Comparison of ENCODE assay signal across 26 mouse cellular contexts in genomic region chr1:71771798-71772197, GRCm38 (mm10).
DNase-seq lines count a peak whose midpoint lies in the region; ATAC-seq and TF ChIP-seq lines count a peak whose summit lies in the region.
"Had no signal": no experiment of that assay in that cellular context is flagged by ENCODE, and none has a peak within 500 bp of the region (broad histone marks: within the 10 kb centered on the region; RNA-seq: fewer than 3 reads in every experiment).

No protein-coding gene starts in this region.

- no peak overlapping the region for H3K4me2 ChIP-seq in kidney, embryonic 16.5 days (replicated peaks; ENCODE audit: low read depth, low read length)
- H3K4me2 ChIP-seq in liver, embryonic 11.5 days, result no peak overlapping the region
- H3K4me2 ChIP-seq: forebrain, embryonic 12.5 days; heart, embryonic 13.5 days; hindbrain, embryonic 13.5 days; midbrain, embryonic 12.5 days; stomach, embryonic 15.5 days had no signal

- no peaks in the 10 kb centered on the region for H3K9me3 ChIP-seq in kidney, embryonic 16.5 days (ENCODE audit: low read length)
- H3K9me3 ChIP-seq in liver, embryonic 11.5 days (ENCODE audit: control insufficient read depth, low read length), result no peaks in the 10 kb centered on the region
- H3K9me3 ChIP-seq: forebrain, embryonic 12.5 days; hindbrain, embryonic 13.5 days; stomach, embryonic 15.5 days had no signal

- no peaks in the 10 kb centered on the region for H3K27me3 ChIP-seq in kidney, embryonic 16.5 days (ENCODE audit: insufficient read depth, low read length)
- no peaks in the 10 kb centered on the region for H3K27me3 ChIP-seq in liver, embryonic 11.5 days (replicated peaks; ENCODE audit: control insufficient read depth, insufficient read depth, low read length)
- H3K27me3 ChIP-seq: forebrain, embryonic 12.5 days; heart, embryonic 13.5 days; hindbrain, embryonic 13.5 days; midbrain, embryonic 12.5 days; stomach, embryonic 15.5 days had no signal

- no peak overlapping the region for H3K9ac ChIP-seq in kidney, embryonic 16.5 days (replicated peaks; ENCODE audit: low read length)
- H3K9ac ChIP-seq in liver, embryonic 11.5 days (ENCODE audit: low read depth, low read length), result no peak overlapping the region
- H3K9ac ChIP-seq: forebrain, embryonic 12.5 days; heart, embryonic 13.5 days; hindbrain, embryonic 13.5 days; liver, postnatal 0 days; midbrain, embryonic 12.5 days; stomach, embryonic 15.5 days had no signal

- H3K36me3 ChIP-seq in kidney, embryonic 16.5 days (ENCODE audit: insufficient read depth, low read length), result no peaks in the 10 kb centered on the region
- no peaks in the 10 kb centered on the region for H3K36me3 ChIP-seq in liver, embryonic 11.5 days (ENCODE audit: control insufficient read depth, insufficient read depth, low read length)
- H3K36me3 ChIP-seq: forebrain, embryonic 12.5 days; heart, embryonic 13.5 days; hindbrain, embryonic 13.5 days; midbrain, embryonic 12.5 days; stomach, embryonic 15.5 days had no signal

- TF ChIP-seq POLR2A in embryonic fibroblast, embryonic 13.5 days (IDR thresholded peaks at IDR 0.05; ENCODE audit: low read depth, low read length), result no peak

- TF ChIP-seq CTCF in embryonic fibroblast, embryonic 13.5 days (IDR thresholded peaks at IDR 0.05; ENCODE audit: borderline replicate concordance, insufficient read depth, low read length), result no peak

- no peaks in the 10 kb centered on the region for H3K4me1 ChIP-seq in kidney, embryonic 16.5 days (ENCODE audit: insufficient read depth, low read length)
- peaks cover 2% of the 10 kb centered on the region for H3K4me1 ChIP-seq in embryonic fibroblast, embryonic 13.5 days (ENCODE audit: control insufficient read depth, insufficient read depth, low read length)
- H3K4me1 ChIP-seq in liver, embryonic 11.5 days (replicated peaks; ENCODE audit: control insufficient read depth, insufficient read depth, low read length), result no peaks in the 10 kb centered on the region
- H3K4me1 ChIP-seq: stomach, embryonic 15.5 days had no signal

- H3K27ac ChIP-seq in kidney, embryonic 16.5 days (ENCODE audit: low read length), result no peak overlapping the region
- peak overlapping the region; percentile 67 for H3K27ac ChIP-seq in embryonic fibroblast, embryonic 13.5 days (ENCODE audit: insufficient read depth, low read length)
- no peak overlapping the region for H3K27ac ChIP-seq in liver, embryonic 11.5 days (ENCODE audit: low read depth, low read length)
- H3K27ac ChIP-seq: forebrain, embryonic 12.5 days; heart, adult 2 months; heart, embryonic 13.5 days; hindbrain, embryonic 13.5 days; layer of hippocampus, adult 2 months; midbrain, embryonic 12.5 days; stomach, embryonic 15.5 days had no signal

- 91% methylated on average over 6 of the region's 6 CpGs for WGBS in kidney, embryonic 16.5 days
- 90% methylated on average over 6 of the region's 6 CpGs for WGBS in liver, embryonic 11.5 days

- peak; percentile 14 for DNase-seq in kidney, postnatal 10 days
- peak; percentile 74 for DNase-seq in NIH3T3 (ENCODE audit: low read depth)
- DNase-seq in right cerebral cortex, postnatal 36 days (ENCODE audit: low spot score in 2 of 2), result peak; percentile 5 to 6
- no peak for DNase-seq in gastrocnemius, adult 18-20 months (ENCODE audit: low spot score)
- no peak for DNase-seq in liver, embryonic 11.5 days (ENCODE audit: low spot score)
- DNase-seq: adrenal gland, postnatal 25 days; cerebellum, adult 9-11 months; gastrocnemius, postnatal 36 days; heart, adult 2 months; heart, postnatal 36 days; kidney, adult 8-10 months; kidney, postnatal 25 days; liver, postnatal 0 days; thymus, adult 18-20 months; thymus, postnatal 36 days had no signal

- ATAC-seq in kidney, embryonic 16.5 days (ENCODE audit: low FRiP score, low TSS enrichment), result no peak
- no peak for ATAC-seq in liver, embryonic 11.5 days (replicated peaks; ENCODE audit: low FRiP score)
- ATAC-seq: inflammation-experienced regulatory T-cells, adult 6 months; liver, postnatal 0 days; lung, postnatal 0 days had no signal

- no peak overlapping the region for H3K4me3 ChIP-seq in kidney, embryonic 16.5 days (ENCODE audit: low read length)
- no peak overlapping the region for H3K4me3 ChIP-seq in embryonic fibroblast, embryonic 13.5 days (ENCODE audit: insufficient read depth, low read length)
- H3K4me3 ChIP-seq in liver, embryonic 11.5 days (ENCODE audit: low read depth, low read length), result no peak overlapping the region
- H3K4me3 ChIP-seq: erythroblast, embryonic 14.5 days; forebrain, embryonic 12.5 days; heart, adult 2 months; heart, embryonic 13.5 days; hindbrain, embryonic 13.5 days; layer of hippocampus, adult 2 months; midbrain, embryonic 12.5 days; stomach, embryonic 15.5 days had no signal

Comparison
In these comparisons a context has a peak if more than half of its experiments do, and no peak if none do; other contexts are left out.
1. DNase-seq: peak in kidney, postnatal 10 days (single experiment), NIH3T3 (single experiment) and right cerebral cortex, postnatal 36 days (2 of 2); none in gastrocnemius, adult 18-20 months (single experiment) and liver, embryonic 11.5 days (single experiment).